Mouse (Mus musculus) forebrain, embryonic 16.5 days (tissue): Measurements from ENCODE around the gene Pigv. TPM values are rescaled to one million over a fixed set of nuclear protein-coding genes. Genes with fewer than 3 reads are reported as not detected.

ENCODE experiments used
- ATAC-seq: fragments of 200-750 bp; cut with Nextera tagmentation; 2 replicates; pipeline ENCODE4 v1.8.0; 2017; ENCODE audit warnings: mild to moderate bottlenecking, moderate library complexity
- H3K27ac ChIP-seq: fragments of 300-500 bp; sonication (generic); 2 replicates; pipeline ENCODE4 v1.5.1; 2014; ENCODE audit warnings: low read length, control low read depth
- H3K27me3 ChIP-seq: fragments of 300-500 bp; sonication (generic); replicated peaks from 2 replicates; pipeline ENCODE4 v1.6.1; 2014; ENCODE audit warnings: low read length; ENCODE audit not compliant: control insufficient read depth, insufficient read depth
- H3K36me3 ChIP-seq: fragments of 300-500 bp; sonication (generic); 2 replicates; pipeline ENCODE4 v1.6.1; 2014; ENCODE audit not compliant: control insufficient read depth, insufficient read depth
- H3K4me1 ChIP-seq: fragments of 300-500 bp; sonication (generic); replicated peaks from 2 replicates; pipeline ENCODE4 v1.6.1; 2014; ENCODE audit warnings: low read length; ENCODE audit not compliant: control insufficient read depth, insufficient read depth
- H3K4me2 ChIP-seq: fragments of 300-500 bp; sonication (generic); 2 replicates; pipeline ENCODE4 v1.6.1; 2014; ENCODE audit warnings: mild to moderate bottlenecking, low read length, control low read depth
- H3K4me3 ChIP-seq: fragments of 300-500 bp; sonication (generic); replicated peaks from 2 replicates; pipeline ENCODE4 v1.5.1; 2014; ENCODE audit warnings: mild to moderate bottlenecking, low read length, control low read depth
- H3K9ac ChIP-seq: fragments of 300-500 bp; sonication (generic); replicated peaks from 2 replicates; pipeline ENCODE4 v1.6.1; 2014; ENCODE audit warnings: low read depth, low read length, control low read depth
- H3K9me3 ChIP-seq: fragments of 300-500 bp; sonication (generic); 2 replicates; pipeline ENCODE4 v1.6.1; 2016; ENCODE audit warnings: low read length; ENCODE audit not compliant: control insufficient read depth
- WGBS: fragments of 180-500 bp; shearing (Covaris S2); extraction: QIAGEN DNeasy Blood & Tissue Kit; methylation state at CpG from one replicate; pipeline ENCODE4 v1.1.7; 2014; 5-methylcytosine and 5-hydroxymethylcytosine counted together
- microRNA-seq: library from miRNA; unstranded; fragments of <30 nt; microRNA quantifications from one replicate; pipeline ENCODE4, GENCODE M21; 2017
- polyA plus RNA-seq: library from polyadenylated mRNA; unstranded; fragments of >200 nt; fragmentation: Nextera tagmentation; extraction: Ambion mirVana; gene quantifications from 2 replicates; pipeline ENCODE4 v1.2.1, GENCODE M21; 2015

Gene Pigv
- polyA plus RNA-seq, 1 experiment from 2014 or later: 14.7 TPM

GRCm38 (mm10) chr4:133613026-133613425 lies 59.4 kb downstream of the Pigv start:
- Histone ChIP-seq H3K4me1 (no peaks in the 10 kb centered on the region), H3K27ac (no peak overlapping the region), H3K4me2 (no peak overlapping the region), H3K9ac (no peak overlapping the region), H3K36me3 (peaks cover 10% of the 10 kb centered on the region), H3K27me3 (no peaks in the 10 kb centered on the region), H3K4me3 (no peak overlapping the region), H3K9me3 (0 out of 2 replicates have a peak, but pooled peaks cover 2% of the 10 kb centered on the region)
- no peak for ATAC-seq
- 89% methylated on average over 8 of the region's 8 CpGs for WGBS

- Histone ChIP-seq H3K4me3 (no peak overlapping the region), H3K9me3 (0 out of 2 replicates have a peak, but pooled peaks cover 2% of the 10 kb centered on the region), H3K4me1 (no peaks in the 10 kb centered on the region), H3K27me3 (no peaks in the 10 kb centered on the region), H3K27ac (no peak overlapping the region), H3K4me2 (no peak overlapping the region), H3K9ac (no peak overlapping the region), H3K36me3 (peaks cover 10% of the 10 kb centered on the region)
- ATAC-seq: no peak
- WGBS: 97% methylated on average over 7 of the region's 7 CpGs
Observed at GRCm38 (mm10) chr4:133612416-133612815, 60.0 kb downstream of the Pigv start.

- H3K36me3 ChIP-seq: peaks cover 10% of the 10 kb centered on the region
- no peaks in the 10 kb centered on the region for H3K4me1 ChIP-seq
- ATAC-seq: no peak
- WGBS: over 99% methylated on average over 5 of the region's 5 CpGs
- H3K27me3 ChIP-seq: no peaks in the 10 kb centered on the region
- 0 out of 2 replicates have a peak, but pooled peaks cover 2% of the 10 kb centered on the region for H3K9me3 ChIP-seq
- H3K9ac ChIP-seq: no peak overlapping the region
- no peak overlapping the region for H3K27ac ChIP-seq
- H3K4me3 ChIP-seq: no peak overlapping the region
- H3K4me2 ChIP-seq: no peak overlapping the region
Observed at GRCm38 (mm10) chr4:133611815-133612214, 60.6 kb downstream of the Pigv start.

Small RNAs within 50 kb of the gene (microRNA-seq; reads per million reads assigned to microRNA genes)
- gene Mir7227: not detected

Other genes starting within 250 kb of the Pigv start
- 0.09 and 0.14 TPM in 2 replicates for gene Tent5b, start 192.5 kb downstream of the Pigv start, polyA plus RNA-seq
- gene Trnp1, start 174.1 kb downstream of the Pigv start, polyA plus RNA-seq: 6.5 and 9.2 TPM in 2 replicates
- 0.35 and 0.44 TPM in 2 replicates for gene Kdf1, start 153.7 kb downstream of the Pigv start, polyA plus RNA-seq
- 256 and 259 TPM in 2 replicates for gene Nudc, start 126.7 kb downstream of the Pigv start, polyA plus RNA-seq
- not detected in 2 replicates for gene Nr0b2, start 119.3 kb downstream of the Pigv start, polyA plus RNA-seq
- gene Gpatch3, start 97.9 kb downstream of the Pigv start, polyA plus RNA-seq: 5.3 and 7.0 TPM in 2 replicates
- 21.4 and 22.9 TPM in 2 replicates for gene Gpn2, start 88.3 kb downstream of the Pigv start, polyA plus RNA-seq
- 1.0 and 1.6 TPM in 2 replicates for gene Sfn, start 70.5 kb downstream of the Pigv start, polyA plus RNA-seq
- 3.5 and 4.5 TPM in 2 replicates for gene Zdhhc18, start 22.5 kb downstream of the Pigv start, polyA plus RNA-seq
- 36.4 and 41.4 TPM in 2 replicates for gene Arid1a, start 84.1 kb upstream of the Pigv start, polyA plus RNA-seq
- 17.6 and 19.2 TPM in 2 replicates for gene Rps6ka1, start 215.2 kb upstream of the Pigv start, polyA plus RNA-seq